Mouse (Mus musculus) heart, postnatal 0 days (tissue): Measurements from ENCODE around the gene Meis1. TPM values are rescaled to one million over a fixed set of nuclear protein-coding genes. Genes with fewer than 3 reads are reported as not detected.

ENCODE experiments used
- ATAC-seq: fragments of 200-750 bp; cut with Nextera tagmentation; 2 replicates; pipeline ENCODE4 v1.8.0; 2017; ENCODE audit warnings: low read depth, moderate number of reproducible peaks, moderate library complexity; ENCODE audit not compliant: insufficient read depth
- DNase-seq: peaks from one replicate; pipeline ENCODE4 v3.0.0-alpha.2; 2016; ENCODE audit warnings: low spot score
- H3K27ac ChIP-seq: fragments of 300-500 bp; sonication (generic); 2 replicates; pipeline ENCODE4 v1.5.1; 2014; ENCODE audit warnings: low read depth, mild to moderate bottlenecking
- H3K27me3 ChIP-seq: fragments of 300-500 bp; sonication (generic); 2 replicates; pipeline ENCODE4 v1.6.1; 2014; ENCODE audit warnings: low read length, mixed read lengths; ENCODE audit not compliant: control insufficient read depth, insufficient read depth
- H3K36me3 ChIP-seq: fragments of 300-500 bp; sonication (generic); replicated peaks from 2 replicates; pipeline ENCODE4 v1.6.1; 2014; ENCODE audit warnings: low read length, mixed read lengths; ENCODE audit not compliant: control insufficient read depth, insufficient read depth
- H3K4me1 ChIP-seq: fragments of 300-500 bp; sonication (generic); 2 replicates; pipeline ENCODE4 v1.6.1; 2014; ENCODE audit warnings: antibody characterized with exemption; ENCODE audit not compliant: control insufficient read depth, insufficient read depth
- H3K4me2 ChIP-seq: fragments of 300-500 bp; sonication (generic); 2 replicates; pipeline ENCODE4 v1.6.1; 2014; ENCODE audit warnings: low read depth, mild to moderate bottlenecking, low read length, moderate library complexity
- H3K4me3 ChIP-seq: fragments of 300-500 bp; sonication (generic); 2 replicates; pipeline ENCODE4 v1.5.1; 2014; ENCODE audit warnings: low read depth, low read length
- H3K9ac ChIP-seq: fragments of 300-500 bp; sonication (generic); replicated peaks from 2 replicates; pipeline ENCODE4 v1.6.1; 2014; ENCODE audit warnings: low read depth, low read length, mixed read lengths
- H3K9me3 ChIP-seq: fragments of 300-500 bp; sonication (generic); replicated peaks from 2 replicates; pipeline ENCODE4 v1.6.1; 2016; ENCODE audit warnings: low read length; ENCODE audit not compliant: control insufficient read depth
- CTCF ChIP-seq: IDR thresholded peaks from 2 replicates; pipeline ENCODE4 v1.5.1; 2016; ENCODE audit warnings: antibody characterized with exemption, control low read depth, low read depth
- EP300 ChIP-seq: IDR thresholded peaks from 2 replicates; pipeline ENCODE4 v1.6.1; 2016; ENCODE audit warnings: antibody characterized with exemption, low read depth
- WGBS: fragments of 180-500 bp; shearing (Covaris S2); extraction: QIAGEN DNeasy Blood & Tissue Kit; methylation state at CpG from one replicate; pipeline ENCODE4 v1.1.7; 2014; 5-methylcytosine and 5-hydroxymethylcytosine counted together
- polyA plus RNA-seq: library from polyadenylated mRNA; unstranded; fragments of >200 nt; fragmentation: Nextera tagmentation; extraction: Ambion mirVana; gene quantifications from 2 replicates; pipeline ENCODE4 v1.2.1, GENCODE M21; 2015
- total RNA-seq: library from RNA; depleted of rRNA; stranded (reverse); fragments of >200 nt; gene quantifications from 2 replicates; pipeline ENCODE4 v1.2.3, GENCODE M21; 2014; ENCODE audit warnings: low replicate concordance

Gene Meis1
- total and polyA plus RNA-seq, 2 experiments from 2014 or later = 34.8 to 35.4 TPM

DNA sequence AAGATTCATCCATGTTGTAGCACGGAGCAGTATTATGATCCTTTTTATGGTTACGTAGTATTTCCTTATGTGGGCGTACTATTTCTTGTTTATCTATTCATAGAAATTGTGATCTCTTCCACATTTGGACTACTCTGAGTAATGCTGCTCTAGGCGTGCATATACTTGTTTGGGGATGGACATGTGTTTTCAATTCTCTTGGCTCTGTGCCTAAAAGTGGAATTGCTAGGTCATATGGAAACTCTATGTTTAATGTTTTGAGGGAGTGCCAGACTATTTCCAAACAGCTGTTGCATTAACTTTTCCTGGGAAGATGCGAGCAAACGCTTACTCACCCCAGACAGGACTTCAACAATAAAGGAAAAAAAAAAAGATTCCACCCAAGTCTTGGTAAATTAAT is 173.3 kb downstream of the Meis1 start:
- no peak overlapping the region for H3K4me3 ChIP-seq
- H3K4me2 ChIP-seq = no peak overlapping the region
- no peaks in the 10 kb centered on the region for H3K4me1 ChIP-seq
- no peak overlapping the region for H3K9ac ChIP-seq
- no peak for DNase-seq
- TF ChIP-seq EP300 = no peak
- no peak for TF ChIP-seq CTCF
- no peaks in the 10 kb centered on the region for H3K27me3 ChIP-seq
- no peak overlapping the region for H3K27ac ChIP-seq
- 82% methylated on average over 6 of the region's 6 CpGs for WGBS
- no peaks in the 10 kb centered on the region for H3K36me3 ChIP-seq
- ATAC-seq = no peak
- H3K9me3 ChIP-seq = no peaks in the 10 kb centered on the region

- DNase-seq = no peak
- H3K4me2 ChIP-seq = no peak overlapping the region
- H3K27me3 ChIP-seq = no peaks in the 10 kb centered on the region
- no peak overlapping the region for H3K27ac ChIP-seq
- H3K9me3 ChIP-seq = no peaks in the 10 kb centered on the region
- no peak for TF ChIP-seq EP300
- no peak for TF ChIP-seq CTCF
- no peak overlapping the region for H3K9ac ChIP-seq
- H3K4me1 ChIP-seq = no peaks in the 10 kb centered on the region
- ATAC-seq = no peak
- no peak overlapping the region for H3K4me3 ChIP-seq
- H3K36me3 ChIP-seq = no peaks in the 10 kb centered on the region
Observed at GRCm38 (mm10) chr11:18830087-18830486, 188.7 kb downstream of the Meis1 start.
